In genomic region chr17:37000863-37001262, GRCm38 (mm10) we compare ENCODE assay signal across 10 mouse cellular contexts. TPM values are rescaled to one million over a fixed set of nuclear protein-coding genes. Genes with fewer than 3 reads are reported as not detected.
DNase-seq lines count a peak whose midpoint lies in the region; ATAC-seq and TF ChIP-seq lines count a peak whose summit lies in the region.
"Had no signal": no experiment of that assay in that cellular context is flagged by ENCODE, and none has a peak within 500 bp of the region (broad histone marks: within the 10 kb centered on the region; RNA-seq: fewer than 3 reads in every experiment).

Gene Zfp57 (plus strand): TSS chr17:37001163.

- no peaks in the 10 kb centered on the region for H3K27me3 ChIP-seq in forebrain, embryonic 16.5 days (replicated peaks; ENCODE audit: control insufficient read depth, insufficient read depth, low read length)
- no peaks in the 10 kb centered on the region for H3K27me3 ChIP-seq in midbrain, embryonic 10.5 days (ENCODE audit: low read depth, poor library complexity, severe bottlenecking)

- H3K4me3 ChIP-seq in layer of hippocampus, adult 2 months, result no peak within 1 kb of the TSS
- H3K4me3 ChIP-seq in forebrain, embryonic 16.5 days (replicated peaks; ENCODE audit: low read length), result peak within 1 kb of the TSS; percentile 56; the same call in 1 of the 2 replicates
- peak within 1 kb of the TSS; percentile 67 for H3K4me3 ChIP-seq in midbrain, embryonic 10.5 days

- no peak for ATAC-seq in forebrain, embryonic 16.5 days

- H3K27ac ChIP-seq in layer of hippocampus, adult 2 months, result no peak within 1 kb of the TSS
- no peak within 1 kb of the TSS for H3K27ac ChIP-seq in forebrain, embryonic 16.5 days (ENCODE audit: low read length)
- H3K27ac ChIP-seq in midbrain, embryonic 10.5 days (replicated peaks), result peak within 1 kb of the TSS; percentile 93
- H3K27ac ChIP-seq: liver, embryonic 15.5 days had no signal

- peak within 1 kb of the TSS; percentile 54 for H3K4me2 ChIP-seq in forebrain, embryonic 16.5 days (ENCODE audit: low read length)

- peaks cover 14% of the 10 kb centered on the region for H3K4me1 ChIP-seq in forebrain, embryonic 16.5 days (replicated peaks; ENCODE audit: control insufficient read depth, insufficient read depth, low read length)
- peaks cover 18% of the 10 kb centered on the region for H3K4me1 ChIP-seq in midbrain, embryonic 10.5 days
- H3K4me1 ChIP-seq: liver, embryonic 15.5 days had no signal

- peaks cover 4% of the 10 kb centered on the region; the same call in 1 of the 2 replicates for H3K36me3 ChIP-seq in forebrain, embryonic 16.5 days (ENCODE audit: control insufficient read depth, insufficient read depth)
- peaks cover 16% of the 10 kb centered on the region for H3K36me3 ChIP-seq in midbrain, embryonic 10.5 days
- H3K36me3 ChIP-seq: liver, embryonic 15.5 days had no signal

- TF ChIP-seq POLR2A in brain, embryonic 14.5 days (IDR thresholded peaks at IDR 0.05; ENCODE audit: borderline replicate concordance, extremely low read depth, insufficient read depth, insufficient read length, poor library complexity, severe bottlenecking), result no peak

- WGBS in forebrain, embryonic 16.5 days, result 95% methylated on average over 7 of the region's 7 CpGs
- WGBS in midbrain, embryonic 10.5 days, result 95% methylated on average over 7 of the region's 7 CpGs

- no peak for TF ChIP-seq CTCF in layer of hippocampus, adult 2 months (conservative IDR thresholded peaks at IDR 0.05)
- TF ChIP-seq CTCF in brain, embryonic 14.5 days (IDR thresholded peaks at IDR 0.05; ENCODE audit: borderline replicate concordance, extremely low read depth, insufficient read depth, insufficient read length), result no peak

- no peak within 1 kb of the TSS for H3K9ac ChIP-seq in forebrain, embryonic 16.5 days (replicated peaks; ENCODE audit: low read depth, low read length)

- no peaks in the 10 kb centered on the region for H3K9me3 ChIP-seq in forebrain, embryonic 16.5 days (ENCODE audit: control insufficient read depth, low read length)
- H3K9me3 ChIP-seq in midbrain, embryonic 10.5 days (replicated peaks), result no peaks in the 10 kb centered on the region
- H3K9me3 ChIP-seq: liver, embryonic 15.5 days had no signal

- no peak for DNase-seq in layer of hippocampus, adult 2 months (ENCODE audit: low spot score in 2 of 2)
- DNase-seq in layer of hippocampus, adult 8-10 months (ENCODE audit: low spot score in 2 of 2), result no peak
- DNase-seq in brain, embryonic 14.5 days (ENCODE audit: low read depth), result no peak
- DNase-seq in midbrain, embryonic 10.5 days (ENCODE audit: low spot score), result no peak
- no peak for DNase-seq in cerebellum, postnatal 4 days (ENCODE audit: low spot score in 2 of 2)
- DNase-seq in gastrocnemius, postnatal 25 days, result no peak
- no peak for DNase-seq in spleen, postnatal 4 days (ENCODE audit: low spot score in 2 of 2)

RNA-seq across cellular contexts. Expression of gene Zfp57, which starts in this region (rescaled TPM):
- 10 to 100 TPM; 15.0 to 15.8 TPM for total RNA-seq in layer of hippocampus, adult 2 months (2021)
- total RNA-seq in layer of hippocampus, adult 8-10 months (2022), result 10 to 100 TPM in 2 of 4 experiments, 1 to 10 TPM in 2; 8.9 to 10.8 (median 9.8) TPM
- polyA plus RNA-seq in brain, embryonic 14.5 days (2012; rRNA removed), result 352 and 386 TPM in 2 replicates
- polyA plus RNA-seq in forebrain, embryonic 16.5 days (2015; fragmentation: Nextera tagmentation; extraction: Ambion mirVana), result 351 and 383 TPM in 2 replicates
- 61.6 and 87.8 TPM in 2 replicates for polyA plus RNA-seq in midbrain, embryonic 10.5 days (2016; fragmentation: Nextera tagmentation; extraction: Ambion mirVana)
- total RNA-seq in gastrocnemius, postnatal 25 days (2021), result under 1 TPM; 0.78 to 0.82 TPM
- polyA plus RNA-seq: erythroblast, embryonic 14.5 days had no signal

Comparison
In these comparisons a context has a peak if more than half of its experiments do, and no peak if none do; other contexts are left out.
1. RNA of gene Zfp57 (total RNA-seq): 15.0 to 15.8 TPM in layer of hippocampus, adult 2 months and 8.9 to 10.8 TPM in layer of hippocampus, adult 8-10 months; 0.78 to 0.82 TPM in gastrocnemius, postnatal 25 days; every median in the first group is over 4 times any median in the second.